Mouse (Mus musculus): ENCODE results near the gene Ngdn.
A peak's percentile ranks its signal among the peaks of the same experiment; 100 is the strongest.
"Not testable (repeated sequence)": the region's sequence is repeated elsewhere in the genome, so short reads cannot be mapped to it uniquely, and the experiment has no call there.

Gene Ngdn

GRCm38 (mm10) chr14:55029034-55029698 lies 13.9 kb downstream of the Ngdn start:
- peak; percentile 75 for DNase-seq (ENCODE audit: low read depth, low spot score)

DNA sequence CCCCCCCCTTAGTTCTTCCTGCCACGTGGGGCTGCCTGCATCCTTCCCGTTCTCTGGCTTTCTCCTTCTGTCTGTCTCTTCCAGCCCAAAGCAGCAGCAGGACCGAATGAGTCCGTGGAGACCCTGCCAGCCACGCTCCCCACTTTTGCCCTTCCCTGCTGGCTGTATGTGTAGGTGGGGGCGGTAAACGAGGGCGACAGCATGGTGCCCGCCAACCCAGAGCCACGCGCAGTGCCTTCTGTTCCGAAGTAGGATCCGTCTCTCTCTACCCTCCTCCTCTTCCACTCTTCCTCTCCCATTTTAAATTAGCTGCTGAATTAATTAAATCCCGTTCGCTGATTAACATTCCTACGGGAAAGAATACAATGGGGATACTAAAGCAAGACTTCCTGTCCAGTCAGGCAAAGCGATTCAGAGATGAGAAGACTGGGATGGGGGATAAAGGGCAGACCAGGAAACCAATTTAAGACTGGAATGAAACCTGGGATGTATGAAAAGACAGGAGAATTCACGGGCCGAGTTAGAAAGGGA lies 17.5 kb downstream of the Ngdn start:
- DNase-seq (ENCODE audit: low read depth, low spot score): peak; percentile 47

DNA sequence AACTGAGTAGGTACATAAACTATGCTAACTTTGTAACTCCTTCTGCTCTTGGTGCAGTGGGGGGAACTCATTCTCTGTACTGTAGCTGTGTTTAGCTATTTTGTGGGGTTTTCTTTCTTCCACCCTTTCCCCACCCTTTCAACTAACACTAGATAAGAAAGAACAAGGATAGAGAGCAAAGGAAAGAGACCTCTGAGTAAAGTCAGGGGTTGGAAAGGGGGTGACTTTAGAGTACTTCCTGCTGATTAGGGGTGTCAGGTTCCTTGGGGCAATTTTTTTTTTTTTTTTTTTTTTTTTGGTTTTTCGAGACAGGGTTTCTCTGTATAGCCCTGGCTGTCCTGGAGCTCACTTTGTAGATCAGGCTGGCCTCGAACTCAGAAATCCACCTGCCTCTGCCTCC lies 28.4 kb downstream of the Ngdn start:
- DNase-seq (ENCODE audit: low read depth, low spot score): not testable (repeated sequence)

DNA sequence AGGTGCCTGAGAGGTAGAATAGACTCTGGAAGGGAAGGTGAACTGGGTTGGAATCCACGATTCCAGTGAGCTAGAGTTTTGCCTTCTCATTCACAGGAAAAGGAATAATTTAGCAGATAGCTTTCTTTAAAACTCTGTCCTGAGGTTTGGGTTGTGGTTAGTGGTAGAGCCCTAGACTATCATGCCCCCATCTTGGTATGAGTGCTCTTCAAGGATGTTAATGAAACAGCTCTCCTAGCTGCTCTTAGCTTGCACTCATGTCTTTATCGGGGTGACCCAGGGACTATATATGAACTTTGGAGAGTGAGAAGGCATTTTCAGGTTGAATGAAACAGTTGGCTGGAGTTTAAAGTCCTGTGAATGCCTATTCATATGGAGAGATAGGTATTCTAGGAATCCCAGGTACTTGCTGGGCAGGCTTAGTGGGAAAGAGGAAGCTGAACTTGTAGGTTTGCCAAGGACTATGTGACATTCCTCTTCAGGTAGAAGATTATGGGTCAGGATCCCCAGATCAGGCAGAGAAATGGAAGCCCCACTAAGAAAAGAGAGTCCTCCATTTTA lies 32.8 kb downstream of the Ngdn start:
- DNase-seq (ENCODE audit: low read depth, low spot score): no peak

DNA sequence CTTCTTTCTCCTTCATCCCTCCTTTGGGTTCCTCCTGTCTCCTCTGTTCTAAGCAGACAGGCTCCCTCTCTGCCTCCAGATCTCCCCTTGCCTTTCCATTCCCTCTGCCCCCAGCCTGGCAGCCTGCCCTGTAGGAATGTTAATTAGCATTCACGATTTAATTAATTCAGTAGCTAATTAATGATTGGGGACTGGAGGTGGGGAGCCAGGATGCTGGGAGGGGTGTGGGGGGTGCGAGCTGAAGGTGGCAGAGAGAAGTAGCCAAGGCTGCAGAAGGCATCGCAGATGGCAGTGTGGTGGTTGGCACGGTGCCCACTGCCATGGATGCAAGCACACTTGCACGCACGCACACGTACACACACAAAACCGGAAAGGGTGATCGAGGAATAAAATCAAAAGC lies 37.2 kb downstream of the Ngdn start:
- peak; percentile 98 for DNase-seq (ENCODE audit: low read depth, low spot score)

GRCm38 (mm10) chr14:55053050-55053449 lies 37.8 kb downstream of the Ngdn start:
- DNase-seq (ENCODE audit: low read depth, low spot score): peak; percentile 42

DNA sequence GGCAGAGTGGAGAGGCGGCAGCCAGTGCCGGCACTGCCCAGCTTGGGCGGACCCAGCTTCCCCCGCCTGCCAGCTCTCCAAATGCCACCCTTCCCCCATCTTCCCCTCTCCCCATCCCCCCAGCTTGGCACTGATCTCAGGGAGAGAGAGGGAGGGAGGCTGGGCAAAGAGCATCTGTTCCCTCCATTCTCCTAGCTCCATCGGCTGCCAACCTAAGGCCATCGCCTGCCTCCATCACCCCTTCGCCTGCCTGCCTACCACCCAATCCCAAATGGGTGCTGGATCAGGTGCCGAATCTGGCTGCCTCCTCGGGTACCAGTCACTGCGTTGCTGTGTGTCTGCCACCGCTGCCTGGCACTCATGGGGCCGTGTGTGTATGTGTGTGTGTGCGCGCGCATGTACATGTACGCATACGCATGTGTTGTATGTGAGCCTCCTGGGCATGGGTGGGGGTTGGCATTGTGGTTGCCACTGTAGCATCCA lies 38.5 kb downstream of the Ngdn start:
- peak; percentile 99 for DNase-seq (ENCODE audit: low read depth, low spot score)

DNA sequence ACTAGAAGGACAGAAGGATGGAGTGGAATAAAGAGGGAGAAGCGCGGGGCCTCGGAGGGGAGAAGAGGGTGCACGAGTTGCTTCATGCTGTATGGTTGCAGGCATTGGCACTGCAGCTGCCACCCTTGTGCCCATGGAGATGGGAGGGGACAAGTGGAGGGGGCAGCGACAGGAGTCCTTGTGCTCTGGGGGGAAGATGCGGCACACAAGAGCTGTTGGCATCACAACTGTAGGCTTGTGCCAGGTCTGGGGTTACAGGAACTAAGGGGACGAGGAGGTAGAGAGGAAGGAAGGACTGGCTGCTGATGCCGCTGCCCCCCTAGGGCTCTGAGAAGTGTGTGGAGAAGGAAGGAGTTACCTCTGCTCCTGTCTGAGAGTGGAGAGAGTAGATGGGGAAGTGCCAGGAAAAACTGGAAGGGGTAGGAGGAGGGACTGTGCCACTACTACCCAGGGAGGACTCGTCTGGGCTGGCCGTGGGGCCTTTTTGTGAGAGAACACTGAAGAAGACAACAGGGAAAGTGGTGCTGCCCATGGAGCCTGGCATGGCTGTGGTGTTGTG lies 39.0 kb downstream of the Ngdn start:
- DNase-seq (ENCODE audit: low read depth, low spot score): peak; percentile 97

- peak; percentile 99 for DNase-seq (ENCODE audit: low read depth, low spot score)
Observed at GRCm38 (mm10) chr14:55055167-55055834, 40.0 kb downstream of the Ngdn start.

DNA sequence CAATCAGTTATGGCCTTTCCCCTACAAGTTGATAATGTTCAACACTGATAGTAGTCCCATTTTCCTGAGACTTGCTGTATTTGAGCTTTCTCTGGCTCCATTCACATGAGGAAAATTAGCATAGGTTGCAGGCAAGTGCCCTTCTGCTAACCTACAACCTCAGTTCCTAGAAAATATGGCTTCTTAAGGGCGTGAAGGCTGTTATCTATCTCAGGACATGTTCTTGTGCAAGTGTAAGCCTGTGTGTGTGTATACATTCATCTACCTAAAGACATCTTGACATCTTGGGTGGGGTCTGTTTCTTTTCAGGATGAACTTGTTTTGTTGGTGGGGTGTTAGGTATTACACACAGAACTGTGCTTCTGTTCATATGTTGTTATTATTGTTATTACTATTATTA lies 43.8 kb downstream of the Ngdn start:
- no peak for DNase-seq (ENCODE audit: low read depth, low spot score)

GRCm38 (mm10) chr14:55059931-55060330 lies 44.7 kb downstream of the Ngdn start:
- DNase-seq (ENCODE audit: low read depth, low spot score): peak; percentile 41

- DNase-seq (ENCODE audit: low read depth, low spot score): peak; percentile 8
Observed at GRCm38 (mm10) chr14:55061845-55062244, 46.6 kb downstream of the Ngdn start.

DNA sequence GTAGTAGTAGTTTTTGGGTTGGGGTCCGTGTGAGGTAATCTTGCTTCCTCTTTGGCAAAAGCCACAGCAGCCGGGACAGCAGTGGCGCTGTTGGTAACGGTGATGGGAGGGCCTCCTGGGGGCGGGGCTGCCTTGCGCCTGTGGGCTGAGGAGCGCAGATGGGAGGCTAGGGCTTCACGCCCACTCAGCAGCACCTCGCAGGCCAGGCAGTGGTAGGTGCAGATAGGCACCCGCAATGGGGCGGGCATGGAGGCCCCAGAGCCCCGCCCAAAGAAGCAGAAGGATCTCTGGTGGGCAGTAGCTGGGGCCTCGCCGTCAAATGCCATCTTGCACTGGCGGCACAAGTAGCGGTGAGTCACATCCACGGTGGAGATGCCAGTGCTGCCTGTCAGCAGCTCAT lies 47.4 kb downstream of the Ngdn start:
- DNase-seq (ENCODE audit: low read depth, low spot score): peak; percentile 90

DNA sequence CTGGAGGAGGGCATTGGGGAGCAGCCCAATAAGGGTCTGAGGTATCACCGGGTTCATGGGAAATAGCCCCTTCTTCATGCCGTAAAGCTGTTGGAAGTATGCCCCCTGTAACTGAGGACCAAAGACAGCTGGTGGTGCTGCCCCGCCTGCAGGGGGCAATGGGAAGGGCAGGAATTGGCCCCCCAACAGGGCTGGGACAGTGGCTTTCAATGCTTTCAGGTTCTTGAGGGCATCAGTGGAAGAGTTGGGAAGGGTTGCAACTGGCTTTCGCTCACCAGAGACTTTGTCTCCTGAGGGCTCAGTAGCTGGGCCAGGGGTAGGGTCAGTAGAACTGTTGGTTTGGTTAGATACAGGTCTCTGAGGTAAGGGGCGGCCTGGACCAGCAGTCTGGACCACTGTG lies 47.9 kb downstream of the Ngdn start:
- DNase-seq (ENCODE audit: low read depth, low spot score): no peak

DNA sequence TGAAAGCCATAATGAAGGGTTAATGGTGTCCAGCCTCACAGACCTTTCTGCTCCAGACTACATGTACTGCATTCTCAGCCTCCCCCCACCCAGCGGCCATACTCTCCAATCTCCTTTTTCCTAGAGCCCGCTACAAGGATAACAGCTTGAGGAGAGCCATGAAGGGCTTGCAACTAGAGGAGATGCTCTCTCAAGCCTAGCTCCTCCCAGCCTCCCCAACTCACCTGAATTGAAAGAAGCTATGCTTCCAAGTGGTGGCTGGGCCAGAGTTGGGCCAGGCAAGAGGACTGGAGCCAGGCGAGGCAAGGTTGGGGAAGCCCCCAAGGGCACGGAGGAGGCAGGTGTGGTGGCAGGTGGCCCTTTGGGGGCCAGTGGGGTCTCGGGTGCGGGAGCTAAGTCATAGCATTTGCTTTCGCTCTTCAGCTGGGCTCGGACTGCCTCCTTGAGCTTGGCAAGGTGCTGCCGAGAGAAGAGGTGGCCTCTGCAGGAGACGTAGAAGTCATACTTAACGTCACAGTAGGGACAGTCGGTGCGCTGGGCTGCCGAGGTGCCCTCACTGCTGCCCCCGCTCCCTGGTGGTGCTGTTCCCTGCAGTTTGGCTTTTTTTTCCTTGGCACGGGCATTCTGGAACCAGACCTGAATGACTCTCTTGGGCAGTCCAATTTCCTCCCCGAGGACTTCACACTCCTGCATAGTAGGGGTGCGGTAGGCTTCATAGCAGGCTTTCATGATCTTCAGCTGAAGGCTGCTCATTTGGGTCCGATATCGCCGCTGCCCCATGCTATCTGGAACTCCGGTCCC lies 48.5 kb downstream of the Ngdn start:
- peak; percentile 69 for DNase-seq (ENCODE audit: low read depth, low spot score)

- peak; percentile 74 for DNase-seq (ENCODE audit: low read depth, low spot score)
Observed at GRCm38 (mm10) chr14:55064481-55065370, 49.5 kb downstream of the Ngdn start.

DNA sequence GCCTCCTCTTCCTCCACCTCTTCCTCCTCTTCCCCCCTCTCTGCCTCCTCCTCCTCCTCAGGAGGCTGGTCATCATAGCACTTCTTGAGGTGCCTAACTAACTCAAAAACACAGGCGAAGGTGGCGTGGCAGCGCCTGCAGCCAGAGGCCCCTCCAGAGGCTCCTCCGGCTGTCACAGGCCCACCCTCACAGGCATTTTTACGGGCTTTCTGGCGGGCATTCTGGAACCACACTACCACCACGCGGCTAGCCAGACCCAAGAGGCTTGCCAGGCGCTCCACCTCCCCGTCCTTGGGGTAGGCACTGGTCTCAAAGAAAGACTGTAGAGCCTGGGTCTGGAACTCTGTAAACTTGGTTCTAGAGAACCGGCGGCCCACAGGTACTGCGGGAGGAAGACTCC lies 50.1 kb downstream of the Ngdn start:
- peak; percentile 43 for DNase-seq (ENCODE audit: low read depth, low spot score)

DNA sequence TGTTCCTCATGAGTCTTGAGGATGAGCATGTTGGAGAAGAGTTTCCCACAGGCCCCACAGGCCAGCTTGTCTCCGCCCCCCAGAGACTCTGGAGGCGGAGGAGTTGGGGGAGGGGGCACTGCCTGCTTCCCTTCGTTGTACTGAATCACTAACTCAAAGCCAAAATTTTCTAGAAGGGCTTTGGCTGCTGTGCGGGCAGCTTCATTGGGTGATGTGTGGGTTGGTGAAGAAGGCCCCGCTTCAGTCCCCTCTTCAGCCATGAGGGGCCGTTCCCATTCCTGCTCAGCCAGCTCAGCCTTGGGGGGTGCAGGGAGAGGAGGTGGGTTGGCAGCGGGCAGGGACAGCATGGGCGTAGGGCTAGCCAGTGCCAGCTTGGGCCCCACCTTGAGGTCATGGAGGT lies 50.8 kb downstream of the Ngdn start:
- peak; percentile 66 for DNase-seq (ENCODE audit: low read depth, low spot score)

DNA sequence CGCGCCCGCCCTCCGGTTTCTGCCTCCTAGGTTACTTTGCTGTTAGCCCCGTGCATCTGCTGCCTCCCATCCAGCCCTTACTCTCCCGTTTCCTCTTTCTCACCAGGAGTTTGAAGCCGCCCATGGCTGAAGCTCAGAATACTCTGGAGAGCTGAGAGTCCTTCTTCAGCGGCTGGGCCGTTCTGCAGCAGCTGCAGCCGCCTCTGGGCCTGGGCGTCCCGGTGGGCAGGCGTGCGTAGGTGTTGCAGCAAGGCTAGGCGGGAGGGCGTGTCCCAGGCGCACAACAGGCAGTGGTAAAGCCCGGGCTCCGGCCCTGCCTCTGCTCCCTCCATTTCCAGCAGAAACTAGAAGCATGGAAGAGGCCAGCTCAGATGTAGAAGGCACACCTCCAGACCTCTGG lies 56.5 kb downstream of the Ngdn start:
- DNase-seq (ENCODE audit: low read depth, low spot score): no peak

Measured in brain, adult 2 months (tissue).